Mouse (Mus musculus) cerebellum, postnatal 4 days (tissue): ENCODE data around the gene Asic2.
"Not testable (repeated sequence)": the region's sequence is repeated elsewhere in the genome, so short reads cannot be mapped to it uniquely, and the experiment has no call there.

ENCODE experiments used
- DNase-seq, 2 experiments: peaks; one replicate each; pipeline ENCODE4 v3.0.0; 2022; ENCODE audit warnings: low spot score in 2 of 2, mixed read lengths in 1 of 2

Asic2 gene

DNA sequence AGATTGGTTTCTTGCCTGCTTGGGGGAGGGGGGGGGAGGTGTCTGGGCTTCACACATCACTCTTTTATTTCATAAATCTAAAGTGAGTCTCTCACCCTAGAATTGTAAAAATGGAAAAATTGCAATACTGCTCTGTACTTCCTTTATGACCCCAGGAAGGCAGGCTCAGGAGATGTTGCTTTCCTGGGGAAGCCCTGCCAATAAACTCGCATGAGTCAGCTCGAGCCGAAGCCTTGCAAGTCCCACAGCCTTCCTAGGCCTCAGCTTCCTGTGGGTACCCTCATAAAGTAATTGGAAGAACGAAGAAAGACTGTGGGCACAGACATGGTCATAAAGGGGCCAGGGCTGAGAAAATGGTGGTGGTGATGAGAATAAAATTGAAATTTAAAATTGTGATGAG, 607.2 kb downstream of the Asic2 start:
- DNase-seq, result no peak

DNA sequence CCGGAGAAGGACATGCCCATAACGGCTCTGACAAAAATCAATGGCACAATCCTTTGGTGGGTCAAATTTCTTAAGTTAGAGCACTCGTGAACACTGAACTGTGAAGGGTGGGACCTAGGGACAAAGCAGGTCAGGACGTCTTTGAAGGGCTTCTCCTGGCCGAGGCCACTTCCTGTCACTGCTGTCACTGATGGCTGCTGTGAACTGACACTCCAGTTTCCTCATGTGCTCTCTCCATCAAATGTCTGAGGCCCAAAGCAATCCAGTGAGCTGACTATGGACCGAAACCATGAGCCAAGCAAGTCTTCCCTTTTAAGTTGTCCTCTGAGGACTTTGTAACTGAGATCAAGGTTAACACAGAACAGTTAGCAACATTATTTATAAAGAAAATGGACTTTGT, 617.8 kb downstream of the Asic2 start:
- not testable (repeated sequence) for DNase-seq

DNA sequence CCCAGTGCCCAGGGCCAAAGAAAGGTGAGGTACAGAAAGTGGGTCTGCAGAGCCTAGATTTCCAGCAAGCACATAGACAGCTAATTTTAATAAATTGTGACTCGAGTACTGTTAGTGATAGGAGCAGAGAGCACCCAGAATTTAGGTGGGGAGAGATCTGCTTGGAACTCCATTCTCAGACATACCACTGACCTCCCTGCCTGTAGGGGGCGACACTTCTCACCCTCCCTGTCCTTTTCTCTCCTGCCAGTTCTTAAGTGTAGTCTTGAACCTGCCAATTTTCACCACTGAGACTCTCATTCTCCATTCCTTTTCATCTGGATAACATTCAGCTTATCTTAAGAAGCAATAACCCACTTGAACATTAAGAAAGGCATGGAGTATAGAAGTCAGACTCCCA, 636.3 kb downstream of the Asic2 start:
- DNase-seq, result no peak

GRCm38 (mm10) chr11:81330982-81331381, 637.3 kb downstream of the Asic2 start:
- no peak for DNase-seq

DNA sequence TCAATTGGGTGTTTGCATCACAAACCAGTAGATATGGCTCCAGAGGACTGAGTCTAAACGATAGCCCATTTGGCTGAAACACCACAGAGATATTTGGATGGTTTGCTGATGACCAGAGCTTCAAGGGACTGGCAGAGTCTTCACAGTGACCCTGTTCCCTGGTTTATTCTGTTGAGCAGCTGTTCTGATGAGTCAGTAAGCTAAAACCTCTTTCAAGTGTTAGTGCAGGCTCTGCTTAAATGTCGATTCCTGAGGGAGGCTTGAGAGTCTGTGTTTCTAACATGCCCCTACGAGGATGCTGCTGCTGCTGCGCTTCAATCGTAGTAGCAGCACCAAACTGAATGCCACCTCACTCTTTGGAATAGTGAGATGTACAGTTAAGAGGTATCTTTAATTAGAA, 640.2 kb downstream of the Asic2 start:
- DNase-seq, result no peak

- DNase-seq, result no peak
Measured at GRCm38 (mm10) chr11:81323146-81323545, 645.1 kb downstream of the Asic2 start.

DNA sequence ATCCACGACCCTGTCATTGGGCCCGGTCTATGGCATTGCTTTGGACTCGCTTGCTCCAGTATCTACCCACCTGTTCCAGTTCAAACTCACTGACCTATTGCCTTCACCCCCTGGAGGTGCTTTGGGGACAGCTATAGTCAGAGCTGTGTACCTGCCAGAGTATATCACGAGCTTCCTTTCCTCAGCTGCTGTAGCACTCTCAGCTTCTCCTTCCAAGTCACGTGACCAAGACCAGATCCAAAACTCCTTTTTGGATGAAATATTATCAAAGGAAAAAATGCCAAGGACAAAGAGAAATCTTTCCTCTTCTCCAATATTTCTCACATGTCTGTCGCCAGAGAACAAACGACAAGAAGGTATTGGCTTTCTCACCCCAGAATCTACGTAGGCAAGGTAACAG, 645.8 kb downstream of the Asic2 start:
- no peak for DNase-seq

- no peak for DNase-seq
Measured at GRCm38 (mm10) chr11:81290041-81290440, 678.2 kb downstream of the Asic2 start.

- no peak for DNase-seq
Measured at GRCm38 (mm10) chr11:81283185-81283584, 685.1 kb downstream of the Asic2 start.

DNA sequence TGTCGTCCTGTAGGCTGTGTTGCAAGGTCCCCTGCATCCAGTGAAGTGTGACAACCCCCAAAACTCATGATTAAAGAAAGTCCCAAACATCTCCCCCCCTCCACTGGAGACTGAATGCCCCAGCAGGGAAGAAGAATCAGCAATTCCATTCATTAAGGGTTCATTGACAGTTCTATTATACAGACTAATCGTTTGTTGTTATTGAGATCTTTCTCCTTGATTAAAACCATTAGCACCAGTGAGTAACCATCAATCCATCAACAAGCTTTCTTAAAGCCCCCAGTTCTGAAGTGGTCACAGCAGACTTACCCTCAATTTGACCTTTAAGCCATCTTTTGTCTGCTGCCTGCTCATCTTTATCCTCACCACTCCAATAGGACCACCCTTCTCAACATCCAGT, 688.2 kb downstream of the Asic2 start:
- DNase-seq, result no peak

DNA sequence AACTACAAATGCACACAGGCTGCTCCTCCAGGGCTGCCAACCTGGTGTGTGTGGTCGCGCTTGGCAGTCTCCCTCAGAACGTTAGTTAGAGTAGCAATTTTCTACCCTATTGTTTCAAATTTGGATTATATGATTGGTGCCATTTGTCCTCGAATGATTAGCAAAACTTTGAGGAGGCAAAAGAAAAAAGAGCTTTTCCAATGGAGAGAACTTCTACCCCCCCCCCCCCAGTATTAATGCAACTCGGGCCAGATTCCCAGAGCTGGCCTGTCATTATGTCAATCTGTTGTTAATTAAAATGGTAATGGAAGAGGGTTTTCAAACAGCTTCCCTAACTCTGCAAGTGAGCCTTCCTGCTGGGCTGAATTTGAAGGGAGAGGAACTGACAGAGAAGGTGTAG, 690.9 kb downstream of the Asic2 start:
- DNase-seq, result no peak

GRCm38 (mm10) chr11:81272677-81273418, 695.4 kb downstream of the Asic2 start:
- DNase-seq, result no peak

GRCm38 (mm10) chr11:81271422-81271821, 696.8 kb downstream of the Asic2 start:
- DNase-seq, result no peak

- peak in 1 of 2 experiments; percentile 10 for DNase-seq
Measured at GRCm38 (mm10) chr11:81270518-81270917, 697.7 kb downstream of the Asic2 start.

GRCm38 (mm10) chr11:81263757-81264156, 704.5 kb downstream of the Asic2 start:
- no peak for DNase-seq

DNA sequence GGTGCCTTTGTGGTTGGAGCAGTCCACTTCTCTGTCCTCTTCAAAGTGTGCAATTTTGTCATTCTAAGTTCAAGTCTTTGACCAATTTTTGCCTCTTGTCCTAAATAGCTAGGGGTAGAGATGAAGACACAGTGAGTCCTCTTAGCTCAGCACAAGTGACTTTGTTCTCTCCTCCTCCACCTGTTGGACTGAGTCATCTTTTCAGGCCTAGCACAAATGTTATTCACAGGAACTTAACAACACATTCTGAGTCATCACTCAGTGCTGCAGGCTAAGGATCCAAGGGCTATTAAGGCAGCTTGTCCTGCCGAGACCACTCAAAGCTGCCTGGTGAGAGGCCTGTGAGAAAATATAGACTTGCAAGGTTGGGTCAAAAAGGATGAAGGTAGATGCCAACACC, 705.1 kb downstream of the Asic2 start:
- DNase-seq, result no peak

- DNase-seq, result no peak
Measured at GRCm38 (mm10) chr11:81261259-81261658, 707.0 kb downstream of the Asic2 start.

- not testable (repeated sequence) for DNase-seq
Measured at GRCm38 (mm10) chr11:81241183-81241582, 727.1 kb downstream of the Asic2 start.

GRCm38 (mm10) chr11:81239966-81240681, 728.1 kb downstream of the Asic2 start:
- peak in 1 of 2 experiments; percentile 22 for DNase-seq

DNA sequence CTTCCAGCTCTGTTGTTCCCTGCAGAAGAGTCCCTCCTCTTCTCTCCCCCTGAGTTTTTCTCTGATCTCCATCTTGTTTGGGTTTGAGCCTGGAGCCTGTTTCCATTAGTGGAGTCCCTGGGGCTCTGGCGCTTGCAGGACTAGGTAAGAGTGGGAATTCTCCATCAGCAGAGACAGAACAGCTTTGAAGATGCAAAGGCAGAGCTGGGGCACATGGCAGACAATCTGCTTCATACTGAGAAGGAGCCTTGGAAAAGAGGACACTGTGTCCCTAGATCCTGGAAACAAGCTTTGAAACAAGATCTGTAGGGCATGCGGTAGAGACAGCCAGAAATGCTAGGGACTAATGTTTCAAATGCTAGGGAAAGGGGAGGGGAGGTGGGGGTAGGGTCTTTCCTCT, 729.2 kb downstream of the Asic2 start:
- no peak for DNase-seq

- no peak for DNase-seq
Measured at GRCm38 (mm10) chr11:81236070-81236469, 732.2 kb downstream of the Asic2 start.

- DNase-seq, result no peak
Measured at GRCm38 (mm10) chr11:81223361-81223760, 744.9 kb downstream of the Asic2 start.

- no peak for DNase-seq
Measured at GRCm38 (mm10) chr11:81220786-81221185, 747.5 kb downstream of the Asic2 start.
